Mouse (Mus musculus): ENCODE results near the gene Tnni3. TPM values are rescaled to one million over a fixed set of nuclear protein-coding genes. Genes with fewer than 3 reads are reported as not detected.
A peak's percentile ranks its signal among the peaks of the same experiment; 100 is the strongest.
"Not testable (repeated sequence)": the region's sequence is repeated elsewhere in the genome, so short reads cannot be mapped to it uniquely, and the experiment has no call there.

Gene Tnni3
- polyA plus RNA-seq, 1 experiment from 2014 or later: 2,083 TPM

DNA sequence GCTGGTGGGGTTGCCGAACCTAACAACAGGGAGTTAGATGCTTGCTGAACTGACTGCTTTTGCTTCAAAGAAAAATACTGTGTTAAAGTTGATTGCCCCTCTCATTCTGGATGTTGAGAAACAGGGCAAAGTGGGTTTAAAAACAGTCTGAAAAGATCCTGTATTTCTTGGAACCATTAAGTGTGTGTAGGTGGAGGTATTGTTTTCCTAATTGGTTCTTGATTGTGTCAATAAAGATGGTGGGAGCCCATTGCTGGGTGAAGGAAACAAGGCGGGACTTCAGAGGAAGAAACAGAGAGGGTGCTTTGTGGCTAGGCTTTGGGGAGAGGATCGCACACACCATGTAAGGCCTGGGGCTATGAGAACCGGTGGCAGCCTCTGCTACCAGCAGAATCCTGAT lies 13.2 kb upstream of the Tnni3 start:
- Histone ChIP-seq H3K9me3 (no peaks in the 10 kb centered on the region), H3K27ac (replicated peaks) (no peak overlapping the region), H3K27me3 (replicated peaks) (peaks cover 26% of the 10 kb centered on the region), H3K4me1 (no peaks in the 10 kb centered on the region), H3K4me3 (no peak overlapping the region), H3K9ac (no peak overlapping the region), H3K4me2 (no peak overlapping the region), H3K36me3 (no peaks in the 10 kb centered on the region)
- 55% methylated on average over 4 of the region's 4 CpGs for WGBS
- no peak for ATAC-seq (ENCODE audit: extremely low read depth, insufficient number of reproducible peaks, low FRiP score, low TSS enrichment)

DNA sequence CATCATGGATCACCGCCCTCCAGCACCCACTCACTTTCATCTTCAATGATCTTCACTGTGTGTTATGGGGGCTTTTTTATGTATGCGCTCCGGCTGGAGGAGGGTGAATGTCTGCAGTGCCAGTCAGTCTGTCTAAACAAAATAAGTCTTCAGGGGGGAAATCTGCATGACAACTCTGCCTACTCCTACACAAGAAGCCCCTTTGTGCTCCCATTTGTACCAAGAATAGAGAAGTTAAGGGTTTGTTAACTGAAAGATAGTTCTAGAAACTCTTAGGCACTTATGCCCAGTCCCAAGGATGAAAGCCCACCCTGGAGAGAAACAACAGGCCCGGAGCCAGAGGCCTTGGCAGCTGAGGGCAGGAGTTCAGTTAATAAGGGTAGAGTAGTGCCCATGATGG lies 12.3 kb upstream of the Tnni3 start:
- no peaks in the 10 kb centered on the region for H3K9me3 ChIP-seq
- H3K36me3 ChIP-seq: no peaks in the 10 kb centered on the region
- H3K27me3 ChIP-seq (replicated peaks): peaks cover 29% of the 10 kb centered on the region; the same call in 1 of the 2 replicates
- H3K4me2 ChIP-seq: no peak overlapping the region
- no peak overlapping the region for H3K4me3 ChIP-seq
- no peak for ATAC-seq (ENCODE audit: extremely low read depth, insufficient number of reproducible peaks, low FRiP score, low TSS enrichment)
- WGBS: 85% methylated on average over 4 of the region's 4 CpGs
- no peak overlapping the region for H3K9ac ChIP-seq
- H3K27ac ChIP-seq (replicated peaks): no peak overlapping the region
- H3K4me1 ChIP-seq: peaks cover 6% of the 10 kb centered on the region

DNA sequence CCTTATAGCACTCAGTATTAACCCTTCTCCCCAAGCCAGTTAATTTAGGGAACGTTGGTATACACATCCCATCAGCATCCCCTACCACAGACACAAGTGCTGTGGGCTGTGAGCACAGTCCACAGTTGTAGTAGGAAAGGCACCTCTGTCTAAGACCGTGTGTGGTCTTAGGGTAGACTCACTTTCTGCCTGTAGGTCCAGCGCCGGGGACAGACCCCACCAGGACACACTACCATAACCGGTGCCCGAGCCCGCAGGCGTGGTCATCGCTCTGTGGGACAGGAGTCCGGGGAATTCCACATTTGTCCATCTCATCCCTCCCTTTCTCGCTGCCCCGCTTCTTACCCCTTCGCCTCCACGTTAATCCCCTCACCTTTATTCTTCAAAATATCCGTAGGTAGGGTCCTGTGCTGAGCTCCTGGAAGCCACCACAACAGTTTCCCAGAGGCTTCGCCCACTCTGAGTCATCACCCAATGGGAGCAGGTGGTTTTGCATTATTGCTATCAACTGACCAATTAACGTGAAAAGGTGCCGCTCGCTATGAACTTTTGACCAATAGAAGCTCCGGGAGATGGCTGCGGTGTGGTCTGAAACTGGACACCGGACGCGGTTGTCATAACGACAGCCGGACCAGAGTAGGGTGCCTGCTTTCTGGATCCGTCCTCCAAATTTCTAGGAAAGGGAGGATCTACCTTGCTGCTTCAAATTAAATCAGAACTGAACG lies 8.1 kb upstream of the Tnni3 start, which contains the start of gene Dnaaf3:
Dnaaf3 (minus strand) TSS at position 449 of the 725 bp plus-strand sequence.
- WGBS: 4% methylated on average over 28 of the region's 28 CpGs
- H3K27ac ChIP-seq (replicated peaks): no peak within 1 kb of the TSS

DNA sequence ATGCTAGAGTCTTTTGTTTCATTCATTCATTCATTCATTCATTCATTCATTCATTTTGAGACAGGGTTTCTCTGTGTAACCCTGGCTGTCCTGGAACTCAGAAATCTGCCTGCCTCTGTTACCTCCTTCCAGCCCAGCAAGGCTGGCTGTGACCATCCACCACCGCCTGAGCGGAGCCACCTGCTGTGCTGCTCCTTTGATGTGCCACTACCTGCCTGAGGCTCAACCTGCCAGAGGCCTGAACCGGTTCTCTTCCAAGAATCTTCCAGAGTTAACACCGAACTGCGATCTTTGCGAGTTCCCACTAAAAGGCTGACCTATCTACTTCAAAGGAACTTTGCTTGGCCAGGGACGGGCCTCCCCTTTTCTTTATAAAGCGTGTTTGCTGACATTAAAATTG lies 6.1 kb upstream of the Tnni3 start:
- not testable (repeated sequence) for ATAC-seq (ENCODE audit: extremely low read depth, insufficient number of reproducible peaks, low FRiP score, low TSS enrichment); H3K4me2 ChIP-seq; H3K4me3 ChIP-seq; H3K36me3 ChIP-seq; H3K9ac ChIP-seq; H3K27ac ChIP-seq (replicated peaks); H3K9me3 ChIP-seq
- 33% methylated on average over 8 of the region's 8 CpGs for WGBS
- Histone ChIP-seq H3K27me3 (replicated peaks) (peaks cover 44% of the 10 kb centered on the region), H3K4me1 (peaks cover 23% of the 10 kb centered on the region)

More for the DNA sequence above, 8.1 kb upstream of the Tnni3 start, which contains the start of gene Dnaaf3:
- Histone ChIP-seq H3K9me3 (no peaks in the 10 kb centered on the region), H3K27me3 (replicated peaks) (peaks cover 43% of the 10 kb centered on the region), H3K4me1 (peaks cover 10% of the 10 kb centered on the region), H3K4me2 (peak within 1 kb of the TSS; percentile 74), H3K9ac (peak within 1 kb of the TSS; percentile 72), H3K4me3 (peak within 1 kb of the TSS; percentile 50), H3K36me3 (no peaks in the 10 kb centered on the region)
- peak; percentile 77 for ATAC-seq (ENCODE audit: extremely low read depth, insufficient number of reproducible peaks, low FRiP score, low TSS enrichment)

DNA sequence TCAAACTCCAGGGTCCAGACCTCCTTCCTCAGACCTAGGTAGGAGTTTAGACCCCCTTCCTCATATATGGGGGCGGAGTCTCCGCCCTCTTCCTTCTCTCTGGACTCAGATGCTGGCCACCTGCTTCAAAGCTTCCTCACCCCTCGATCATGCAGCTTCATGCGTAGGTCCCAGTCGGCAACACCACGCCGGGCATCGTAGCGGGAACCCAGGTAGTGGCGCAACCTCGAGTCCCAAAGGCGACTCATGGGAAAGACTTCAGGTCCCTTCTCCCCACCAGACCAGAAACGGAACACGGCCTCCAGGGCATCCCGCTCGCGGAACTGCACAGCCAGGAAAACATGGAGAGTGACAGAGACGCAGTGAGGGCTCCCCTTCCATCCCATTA lies 3.3 kb upstream of the Tnni3 start:
- H3K27me3 ChIP-seq (replicated peaks): peaks cover 40% of the 10 kb centered on the region
- H3K9me3 ChIP-seq: no peaks in the 10 kb centered on the region
- H3K27ac ChIP-seq (replicated peaks): no peak overlapping the region
- H3K36me3 ChIP-seq: no peaks in the 10 kb centered on the region
- H3K4me2 ChIP-seq: peak overlapping the region; percentile 70
- H3K9ac ChIP-seq: peak overlapping the region; percentile 76; the same call in 1 of the 2 replicates
- H3K4me3 ChIP-seq: peak overlapping the region; percentile 44; the same call in 1 of the 2 replicates
- WGBS: 42% methylated on average over 18 of the region's 18 CpGs
- ATAC-seq (ENCODE audit: extremely low read depth, insufficient number of reproducible peaks, low FRiP score, low TSS enrichment): no peak
- peaks cover 40% of the 10 kb centered on the region for H3K4me1 ChIP-seq

DNA sequence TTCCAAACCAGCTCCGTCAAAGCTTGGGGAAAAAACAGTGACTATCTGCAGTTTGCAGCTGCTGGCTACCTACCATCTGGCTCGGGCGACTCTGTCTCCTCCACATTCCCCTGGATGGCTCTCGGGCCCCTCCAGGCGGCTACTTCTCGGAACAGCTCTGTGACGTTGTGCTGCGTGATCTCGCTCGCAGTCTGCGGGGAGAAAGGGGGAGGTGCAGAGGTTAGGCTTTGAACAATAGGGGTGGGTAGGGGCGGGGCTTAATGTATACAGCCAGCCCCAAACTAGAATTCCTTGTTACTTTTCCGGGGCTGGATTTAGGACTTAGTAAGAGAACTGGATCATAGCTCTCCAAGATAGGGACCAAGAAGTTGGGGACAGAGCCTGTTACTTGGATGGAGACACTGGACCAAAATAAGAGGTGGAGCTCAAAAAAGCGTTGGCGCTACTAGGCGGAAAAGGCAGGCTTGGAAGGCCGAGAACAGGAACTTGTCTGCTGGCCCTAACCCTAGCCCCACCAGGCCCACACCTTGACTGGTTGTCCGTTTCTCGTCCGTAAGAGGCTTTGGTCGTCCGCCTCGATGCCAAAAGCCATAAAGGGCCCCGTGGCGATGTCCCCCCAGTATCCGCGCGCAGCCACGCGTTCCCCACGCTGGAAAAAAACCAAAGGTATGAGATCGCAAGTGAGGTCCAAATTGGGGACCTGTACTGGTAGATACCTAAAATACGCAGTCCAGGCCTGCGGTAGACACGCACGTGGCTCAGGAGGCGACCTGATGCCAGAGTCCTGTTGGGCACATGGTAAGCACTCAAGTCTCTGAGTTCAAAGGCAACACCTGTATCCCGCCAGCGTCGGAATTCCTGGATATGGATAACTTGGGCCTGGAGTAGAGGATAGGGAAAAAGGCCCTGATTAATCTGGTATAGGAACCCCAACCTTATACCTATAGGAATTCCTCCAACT lies 2.6 kb upstream of the Tnni3 start:
- WGBS: 20% methylated on average over 40 of the region's 40 CpGs
- Histone ChIP-seq H3K36me3 (no peaks in the 10 kb centered on the region), H3K4me2 (peak overlapping the region; percentile 70), H3K4me1 (peaks cover 35% of the 10 kb centered on the region), H3K9ac (peak overlapping the region; percentile 76), H3K9me3 (no peaks in the 10 kb centered on the region), H3K27me3 (replicated peaks) (peaks cover 36% of the 10 kb centered on the region), H3K4me3 (peak overlapping the region; percentile 44), H3K27ac (replicated peaks) (peak overlapping the region; percentile 49)
- ATAC-seq (ENCODE audit: extremely low read depth, insufficient number of reproducible peaks, low FRiP score, low TSS enrichment): peak; percentile 53

DNA sequence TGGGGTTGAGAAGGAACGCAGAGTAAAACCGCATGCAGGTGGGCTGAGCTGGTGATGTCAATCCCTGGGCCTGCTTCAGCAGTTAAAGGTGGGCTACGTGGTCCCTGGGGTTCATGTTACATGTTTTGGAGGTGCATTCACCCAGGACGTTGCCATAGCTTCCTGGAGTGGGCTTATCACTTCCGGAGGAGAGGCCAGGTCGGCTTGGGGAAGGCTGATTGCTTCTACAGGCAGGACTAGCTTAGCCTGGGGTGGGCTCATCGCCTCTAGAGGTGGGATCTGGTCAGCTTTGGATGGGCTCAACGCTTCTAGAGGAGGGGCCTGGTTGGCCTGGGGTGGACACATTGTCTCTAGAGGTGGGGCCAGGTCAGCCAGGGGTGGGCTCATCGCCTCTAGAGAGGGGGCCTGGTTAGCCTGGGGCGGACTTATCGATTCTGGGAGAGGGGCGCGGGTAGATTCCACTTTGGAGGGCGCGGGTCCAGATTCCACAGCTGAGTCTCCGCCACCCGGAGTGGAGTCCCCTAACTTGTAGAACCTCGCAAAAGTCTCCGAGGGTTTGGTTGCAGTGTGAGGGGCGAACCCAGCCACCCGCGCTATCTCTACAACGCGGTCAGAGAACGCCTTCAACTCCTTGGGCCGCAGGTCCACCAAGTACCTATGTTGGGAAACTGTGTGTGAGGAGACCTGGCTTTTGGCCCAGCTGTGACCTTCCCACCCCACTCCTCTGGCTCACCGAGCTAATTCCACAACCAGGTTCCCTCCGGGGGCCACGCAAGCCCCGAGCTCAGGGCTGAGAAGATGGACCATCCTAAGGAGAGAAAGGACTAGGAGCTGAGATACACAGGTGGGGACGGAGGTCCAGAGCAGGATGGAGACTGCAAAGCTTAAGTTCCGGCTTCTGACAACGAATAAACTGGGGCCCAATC lies 561 bp downstream of the Tnni3 start:
- Histone ChIP-seq H3K9ac (peak overlapping the region; percentile 93), H3K4me1 (peaks cover 60% of the 10 kb centered on the region), H3K9me3 (no peaks in the 10 kb centered on the region), H3K4me3 (peak overlapping the region; percentile 72), H3K27me3 (replicated peaks) (peaks cover 16% of the 10 kb centered on the region), H3K36me3 (peaks cover 21% of the 10 kb centered on the region), H3K4me2 (peak overlapping the region; percentile 76), H3K27ac (replicated peaks) (peak overlapping the region; percentile 96)
- no peak for ATAC-seq (ENCODE audit: extremely low read depth, insufficient number of reproducible peaks, low FRiP score, low TSS enrichment)
- WGBS: 80% methylated on average over 33 of the region's 33 CpGs

DNA sequence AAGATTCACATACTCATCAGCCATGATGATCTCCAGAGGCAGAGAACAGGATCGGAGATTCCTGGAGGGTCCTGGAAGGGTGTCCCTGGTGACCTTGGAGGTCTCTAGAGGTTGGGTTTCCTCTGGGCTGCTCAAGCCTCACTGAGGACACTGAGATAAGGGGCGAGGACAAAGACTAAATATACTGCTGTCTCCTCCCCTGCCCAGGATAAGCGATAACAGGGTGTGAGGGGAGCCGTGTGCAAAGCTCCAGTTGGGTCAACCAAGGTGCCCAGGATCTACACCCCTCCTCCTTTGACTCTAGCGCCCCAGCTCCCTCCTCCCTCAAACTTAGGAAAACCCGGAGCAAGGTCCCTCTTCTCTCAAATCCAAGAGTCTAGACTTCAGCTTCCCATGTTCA lies 1.7 kb downstream of the Tnni3 start:
- Histone ChIP-seq H3K4me3 (peak overlapping the region; percentile 72), H3K9me3 (no peaks in the 10 kb centered on the region)
- 35% methylated on average over 6 of the region's 6 CpGs for WGBS

DNA sequence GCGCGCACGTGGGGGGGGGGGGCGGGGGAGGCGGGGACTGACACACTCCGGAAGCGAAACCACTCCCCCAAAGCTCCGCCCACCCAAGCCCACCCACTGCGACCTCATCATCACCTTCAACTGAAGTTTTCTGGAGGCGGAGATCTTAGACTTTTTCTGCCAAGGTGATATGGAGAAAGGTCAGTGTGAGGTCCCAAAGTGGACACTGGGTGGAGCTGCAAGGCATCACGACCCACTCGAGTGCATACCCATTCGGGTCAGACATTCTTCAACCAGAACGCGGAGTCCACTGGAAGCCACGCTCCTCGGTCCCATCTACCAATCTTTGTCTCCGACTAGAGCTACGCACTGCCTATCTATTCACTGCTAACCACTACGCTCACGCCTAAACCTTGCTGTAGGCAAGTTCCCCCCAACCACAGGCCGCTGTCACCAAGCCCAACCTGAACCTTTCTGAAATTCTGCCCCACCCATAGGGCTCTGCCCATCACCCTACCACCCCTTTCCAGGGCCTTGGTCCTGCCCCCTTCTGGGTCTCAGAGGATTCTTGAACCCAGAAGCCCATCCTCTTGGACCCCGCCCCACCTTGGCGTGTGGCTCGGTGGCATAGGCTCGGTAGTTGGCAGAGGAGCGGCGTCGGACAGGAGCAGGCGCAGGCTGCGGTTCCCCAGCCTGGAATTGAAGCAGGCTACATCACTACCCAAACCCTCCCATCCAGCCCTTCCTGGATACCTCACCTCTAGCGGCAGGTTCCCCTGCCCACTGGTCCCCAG lies 2.6 kb downstream of the Tnni3 start:
- Histone ChIP-seq H3K36me3 (peaks cover 31% of the 10 kb centered on the region), H3K4me2 (peak overlapping the region; percentile 76), H3K27ac (replicated peaks) (peak overlapping the region; percentile 96), H3K4me3 (peak overlapping the region; percentile 72), H3K4me1 (peaks cover 63% of the 10 kb centered on the region), H3K27me3 (replicated peaks) (no peaks in the 10 kb centered on the region), H3K9ac (peak overlapping the region; percentile 93), H3K9me3 (no peaks in the 10 kb centered on the region)
- WGBS: 20% methylated on average over 32 of the region's 32 CpGs
- ATAC-seq (ENCODE audit: extremely low read depth, insufficient number of reproducible peaks, low FRiP score, low TSS enrichment): no peak

More for the DNA sequence above, 1.7 kb downstream of the Tnni3 start:
- Histone ChIP-seq H3K4me1 (peaks cover 63% of the 10 kb centered on the region), H3K27me3 (replicated peaks) (peaks cover 7% of the 10 kb centered on the region), H3K27ac (replicated peaks) (peak overlapping the region; percentile 96), H3K9ac (peak overlapping the region; percentile 93), H3K36me3 (peaks cover 31% of the 10 kb centered on the region), H3K4me2 (peak overlapping the region; percentile 76)
- ATAC-seq (ENCODE audit: extremely low read depth, insufficient number of reproducible peaks, low FRiP score, low TSS enrichment): peak; percentile 65; the same call in 1 of the 2 replicates

DNA sequence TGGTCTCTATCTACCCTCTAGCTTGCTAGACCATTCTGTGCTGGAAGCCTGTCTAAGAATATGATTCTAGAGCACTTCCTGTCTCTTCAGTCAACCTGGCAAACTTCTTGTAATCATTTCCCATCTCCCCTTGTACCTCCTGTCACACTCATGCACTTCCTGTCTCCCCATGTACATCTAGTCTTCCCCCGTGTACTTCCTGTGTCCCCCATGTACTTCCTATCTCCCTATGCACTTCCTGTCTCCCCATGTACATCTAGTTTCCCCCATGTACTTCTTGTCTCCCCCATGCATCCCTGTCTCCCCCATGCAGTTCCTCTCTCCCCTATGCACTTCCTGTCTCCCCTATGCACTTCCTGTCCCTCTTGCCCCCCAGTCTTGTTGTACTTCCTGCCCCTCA lies 5.5 kb downstream of the Tnni3 start:
- Histone ChIP-seq H3K27ac (replicated peaks) (peak overlapping the region; percentile 63), H3K4me1 (peaks cover 79% of the 10 kb centered on the region), H3K36me3 (peaks cover 31% of the 10 kb centered on the region), H3K9ac (peak overlapping the region; percentile 78), H3K9me3 (no peaks in the 10 kb centered on the region), H3K27me3 (replicated peaks) (no peaks in the 10 kb centered on the region), H3K4me2 (peak overlapping the region; percentile 76), H3K4me3 (peak overlapping the region; percentile 43)
- 56% methylated on average over 1 of the region's 1 CpGs for WGBS
- ATAC-seq (ENCODE audit: extremely low read depth, insufficient number of reproducible peaks, low FRiP score, low TSS enrichment): no peak
